Mouse (Mus musculus) stomach, postnatal 0 days (tissue): ENCODE results near the gene Mical3. TPM values are rescaled to one million over a fixed set of nuclear protein-coding genes. Genes with fewer than 3 reads are reported as not detected.
A peak's percentile ranks its signal among the peaks of the same experiment; 100 is the strongest.

Source experiments
- ATAC-seq: fragments of 200-750 bp; cut with Nextera tagmentation; 2 replicates; pipeline ENCODE4 v1.8.0; 2017; ENCODE audit not compliant: low FRiP score, low TSS enrichment
- DNase-seq: peaks from one replicate; pipeline ENCODE4 v3.0.0-alpha.2; 2016; ENCODE audit warnings: low spot score
- H3K27ac ChIP-seq: fragments of 300-500 bp; sonication (generic); replicated peaks from 2 replicates; pipeline ENCODE4 v1.5.1; 2014; ENCODE audit warnings: mild to moderate bottlenecking, control low read depth
- H3K27me3 ChIP-seq: fragments of 300-500 bp; sonication (generic); 2 replicates; pipeline ENCODE4 v1.6.1; 2014; ENCODE audit warnings: low read length; ENCODE audit not compliant: control insufficient read depth, insufficient read depth
- H3K36me3 ChIP-seq: fragments of 300-500 bp; sonication (generic); 2 replicates; pipeline ENCODE4 v1.6.1; 2014; ENCODE audit warnings: low read length, mixed read lengths; ENCODE audit not compliant: control insufficient read depth, insufficient read depth
- H3K4me1 ChIP-seq: fragments of 300-500 bp; sonication (generic); replicated peaks from 2 replicates; pipeline ENCODE4 v1.6.1; 2014; ENCODE audit warnings: antibody characterized with exemption; ENCODE audit not compliant: control insufficient read depth, insufficient read depth
- H3K4me2 ChIP-seq: fragments of 300-500 bp; sonication (generic); replicated peaks from 2 replicates; pipeline ENCODE4 v1.6.1; 2014; ENCODE audit warnings: low read depth, mild to moderate bottlenecking, control low read depth, moderate library complexity
- H3K4me3 ChIP-seq: fragments of 300-500 bp; sonication (generic); 2 replicates; pipeline ENCODE4 v1.5.1; 2014; ENCODE audit warnings: low read depth, low read length, control low read depth
- H3K9ac ChIP-seq: fragments of 300-500 bp; sonication (generic); 2 replicates; pipeline ENCODE4 v1.6.1; 2014; ENCODE audit warnings: mild to moderate bottlenecking, low read length, control low read depth, mixed read lengths
- H3K9me3 ChIP-seq: fragments of 300-500 bp; sonication (generic); 2 replicates; pipeline ENCODE4 v1.6.1; 2016; ENCODE audit warnings: low read length; ENCODE audit not compliant: control insufficient read depth
- CTCF ChIP-seq: IDR thresholded peaks from 2 replicates; pipeline ENCODE4 v1.5.1; 2016; ENCODE audit warnings: antibody characterized with exemption, low read depth, mild to moderate bottlenecking, moderate library complexity
- EP300 ChIP-seq: optimal IDR thresholded peaks from 2 replicates; pipeline ENCODE3; 2016; ENCODE audit warnings: antibody characterized with exemption
- WGBS: fragments of 180-500 bp; shearing (Covaris S2); extraction: QIAGEN DNeasy Blood & Tissue Kit; methylation state at CpG from one replicate; pipeline ENCODE4 v1.1.7; 2014; 5-methylcytosine and 5-hydroxymethylcytosine counted together
- polyA plus RNA-seq: library from polyadenylated mRNA; unstranded; fragments of >200 nt; fragmentation: Nextera tagmentation; extraction: Ambion mirVana; gene quantifications from 2 replicates; pipeline ENCODE4 v1.2.1, GENCODE M21; 2015

Mical3 gene
- polyA plus RNA-seq, 1 experiment from 2014 or later: 4.5 TPM

DNA sequence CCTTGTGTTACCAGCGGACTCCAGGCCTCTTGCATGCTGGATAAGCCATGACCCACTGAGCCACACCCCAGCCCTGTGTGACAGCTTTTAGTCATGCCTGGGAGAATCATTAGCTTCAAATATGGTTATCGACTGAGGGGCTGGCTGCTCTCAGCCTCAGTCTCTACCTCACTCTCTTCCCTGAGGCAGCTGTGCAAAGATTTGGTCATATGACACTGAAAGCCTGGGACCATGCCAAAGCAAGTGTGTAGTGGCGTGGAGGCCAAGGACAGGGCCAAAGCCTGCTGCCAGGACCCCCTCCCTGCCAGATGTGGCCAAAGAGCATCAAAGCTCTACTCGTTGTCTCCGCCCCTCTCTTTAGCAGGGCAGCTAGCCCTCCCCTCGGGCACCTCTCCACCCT, 20.9 kb upstream of the Mical3 start:
- no peak overlapping the region; the same call in 1 of the 2 replicates for H3K27ac ChIP-seq
- H3K4me3 ChIP-seq: no peak overlapping the region
- DNase-seq (peak; percentile 38), ATAC-seq (peak; percentile 77)
- TF ChIP-seq CTCF (no peak), EP300 (no peak)
- no peak overlapping the region for H3K4me2 ChIP-seq
- H3K9me3 ChIP-seq: no peaks in the 10 kb centered on the region
- peaks cover 2% of the 10 kb centered on the region; the same call in 1 of the 2 replicates for H3K4me1 ChIP-seq
- WGBS: 32% methylated on average over 6 of the region's 6 CpGs
- H3K27me3 ChIP-seq: no peaks in the 10 kb centered on the region
- no peak overlapping the region; the same call in 1 of the 2 replicates for H3K9ac ChIP-seq
- H3K36me3 ChIP-seq: no peaks in the 10 kb centered on the region

DNA sequence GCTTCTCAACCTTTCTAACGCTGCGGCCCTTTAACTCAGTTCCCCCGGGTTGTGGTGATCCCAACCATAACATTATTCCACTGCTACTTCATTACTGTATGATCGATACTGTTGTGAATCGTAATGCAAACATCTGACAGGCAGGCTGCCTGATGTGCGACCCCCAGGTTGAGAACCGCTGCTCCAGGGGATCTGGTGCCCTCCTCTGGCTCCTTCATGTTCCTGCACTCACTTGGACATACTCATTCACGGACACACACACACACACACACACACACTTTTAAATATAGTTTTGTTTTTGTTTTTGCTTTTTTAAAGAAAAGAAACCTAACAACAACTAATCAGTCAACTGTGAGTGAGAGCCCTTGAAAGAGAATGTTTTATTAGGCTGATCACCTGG, 19.3 kb upstream of the Mical3 start:
- no peak for DNase-seq
- no peak for TF ChIP-seq CTCF
- TF ChIP-seq EP300: no peak
- WGBS: 95% methylated on average over 8 of the region's 8 CpGs
- Histone ChIP-seq H3K4me2 (no peak overlapping the region), H3K4me3 (no peak overlapping the region), H3K9me3 (no peaks in the 10 kb centered on the region), H3K4me1 (no peaks in the 10 kb centered on the region), H3K27ac (no peak overlapping the region), H3K9ac (no peak overlapping the region), H3K27me3 (no peaks in the 10 kb centered on the region), H3K36me3 (no peaks in the 10 kb centered on the region)
- no peak for ATAC-seq

GRCm38 (mm10) chr6:121149420-121149819, 18.6 kb upstream of the Mical3 start:
- Histone ChIP-seq H3K4me3 (no peak overlapping the region), H3K9me3 (no peaks in the 10 kb centered on the region), H3K36me3 (no peaks in the 10 kb centered on the region), H3K27ac (no peak overlapping the region), H3K27me3 (no peaks in the 10 kb centered on the region), H3K4me1 (no peaks in the 10 kb centered on the region), H3K9ac (no peak overlapping the region), H3K4me2 (no peak overlapping the region)
- 63% methylated on average over 3 of the region's 3 CpGs for WGBS
- DNase-seq (no peak), ATAC-seq (no peak)
- no peak for TF ChIP-seq CTCF
- no peak for TF ChIP-seq EP300

DNA sequence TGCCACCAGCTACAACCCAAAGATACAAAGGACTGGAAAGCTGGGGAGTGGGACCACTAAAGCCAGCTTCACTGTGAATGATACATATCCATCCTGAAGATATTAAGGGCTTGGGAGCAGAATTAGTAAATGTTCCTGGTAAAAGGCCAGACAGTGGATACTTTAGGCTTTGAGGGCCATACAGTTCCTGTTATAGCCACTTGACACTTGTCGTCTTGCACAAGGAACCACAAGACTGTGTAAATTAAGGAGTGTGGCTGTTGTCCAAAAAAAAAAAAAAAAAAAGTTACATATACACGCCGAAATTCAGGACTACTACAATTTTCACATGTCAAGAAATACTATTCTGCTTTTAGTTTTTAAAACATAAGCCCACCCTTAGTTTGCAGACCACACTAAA, 17.6 kb upstream of the Mical3 start:
- TF ChIP-seq EP300: no peak
- TF ChIP-seq CTCF: no peak
- ATAC-seq (no peak), DNase-seq (no peak)
- Histone ChIP-seq H3K27me3 (no peaks in the 10 kb centered on the region), H3K4me2 (no peak overlapping the region), H3K9me3 (no peaks in the 10 kb centered on the region), H3K4me3 (no peak overlapping the region), H3K27ac (no peak overlapping the region), H3K9ac (no peak overlapping the region), H3K36me3 (no peaks in the 10 kb centered on the region), H3K4me1 (no peaks in the 10 kb centered on the region)
- WGBS: 31% methylated on average over 3 of the region's 3 CpGs

DNA sequence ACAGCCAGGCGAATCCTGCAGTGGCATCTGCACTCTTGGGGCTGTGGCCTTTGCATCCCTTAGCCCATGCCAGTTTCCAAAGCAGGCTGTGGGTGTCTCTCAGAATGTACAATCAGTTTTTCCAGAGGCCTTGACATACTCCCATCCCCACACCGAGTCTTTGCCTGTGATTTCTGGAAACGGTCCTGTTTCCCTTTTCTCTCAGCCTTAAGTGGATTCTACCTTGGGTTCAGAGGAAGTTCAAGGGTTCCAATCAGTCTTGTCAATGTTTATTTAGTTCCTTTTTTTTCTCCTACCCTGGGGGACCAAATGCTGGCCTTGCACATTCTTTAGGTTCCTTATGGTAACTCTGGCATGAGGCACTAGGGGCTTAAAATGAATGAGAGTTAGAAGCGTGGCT, 16.0 kb upstream of the Mical3 start:
- no peaks in the 10 kb centered on the region; the same call in 1 of the 2 replicates for H3K4me1 ChIP-seq
- no peak overlapping the region for H3K9ac ChIP-seq
- ATAC-seq: no peak
- no peaks in the 10 kb centered on the region for H3K9me3 ChIP-seq
- no peak for TF ChIP-seq CTCF
- no peak for TF ChIP-seq EP300
- H3K27ac ChIP-seq: no peak overlapping the region
- no peak overlapping the region for H3K4me3 ChIP-seq
- H3K27me3 ChIP-seq: no peaks in the 10 kb centered on the region
- no peaks in the 10 kb centered on the region for H3K36me3 ChIP-seq
- no peak overlapping the region for H3K4me2 ChIP-seq
- WGBS: 36% methylated on average over 4 of the region's 4 CpGs
- DNase-seq: no peak

GRCm38 (mm10) chr6:121145906-121146305, 15.1 kb upstream of the Mical3 start:
- ATAC-seq: no peak; the same call in 1 of the 2 replicates
- Histone ChIP-seq H3K4me2 (no peak overlapping the region), H3K9ac (no peak overlapping the region), H3K27ac (no peak overlapping the region), H3K36me3 (no peaks in the 10 kb centered on the region), H3K4me1 (no peaks in the 10 kb centered on the region; the same call in 1 of the 2 replicates), H3K27me3 (no peaks in the 10 kb centered on the region), H3K4me3 (no peak overlapping the region), H3K9me3 (no peaks in the 10 kb centered on the region)
- 70% methylated on average over 8 of the region's 8 CpGs for WGBS
- TF ChIP-seq EP300 (no peak), CTCF (no peak)
- DNase-seq: no peak
